Comparison of ENCODE assay signal across 24 mouse cellular contexts in genomic region chr12:16635816-16636215, GRCm38 (mm10). TPM values are rescaled to one million over a fixed set of nuclear protein-coding genes. Genes with fewer than 3 reads are reported as not detected.
"Had no signal": no experiment of that assay in that cellular context is flagged by ENCODE, and none has a peak within 500 bp of the region (broad histone marks: within the 10 kb centered on the region; RNA-seq: fewer than 3 reads in every experiment).

No protein-coding gene starts in this region.

- H3K9me3 ChIP-seq: limb, embryonic 10.5 days; limb, embryonic 13.5 days; liver, embryonic 12.5 days; liver, embryonic 15.5 days; lung, embryonic 15.5 days; midbrain, embryonic 12.5 days; midbrain, embryonic 15.5 days; neural tube, embryonic 12.5 days; neural tube, embryonic 15.5 days had no signal

- ATAC-seq: liver, embryonic 12.5 days; midbrain, embryonic 15.5 days had no signal

- H3K27me3 ChIP-seq: limb, embryonic 13.5 days; liver, embryonic 12.5 days; liver, embryonic 15.5 days; lung, embryonic 15.5 days; midbrain, embryonic 12.5 days; midbrain, embryonic 15.5 days; neural tube, embryonic 12.5 days; neural tube, embryonic 15.5 days had no signal

- H3K4me3 ChIP-seq: layer of hippocampus, adult 2 months; limb, embryonic 10.5 days; limb, embryonic 13.5 days; liver, embryonic 12.5 days; liver, embryonic 15.5 days; lung, embryonic 15.5 days; midbrain, embryonic 12.5 days; midbrain, embryonic 15.5 days; neural tube, embryonic 12.5 days; neural tube, embryonic 15.5 days had no signal

- H3K36me3 ChIP-seq: limb, embryonic 10.5 days; limb, embryonic 13.5 days; liver, embryonic 12.5 days; liver, embryonic 15.5 days; lung, embryonic 15.5 days; midbrain, embryonic 12.5 days; midbrain, embryonic 15.5 days; neural tube, embryonic 12.5 days; neural tube, embryonic 15.5 days had no signal

- DNase-seq: kidney, postnatal 25 days; layer of hippocampus, adult 9-11 months; liver; right cerebral cortex, adult 18-20 months; right cerebral cortex, postnatal 14 days; right cerebral cortex, postnatal 4 days; thymus, adult 2 months; thymus, postnatal 14 days; thymus, postnatal 4 days had no signal

- H3K4me1 ChIP-seq: limb, embryonic 13.5 days; liver, embryonic 12.5 days; liver, embryonic 15.5 days; lung, embryonic 15.5 days; midbrain, embryonic 12.5 days; midbrain, embryonic 15.5 days; neural tube, embryonic 12.5 days; neural tube, embryonic 15.5 days had no signal

- H3K9ac ChIP-seq: limb, embryonic 13.5 days; liver, embryonic 12.5 days; liver, embryonic 15.5 days; lung, embryonic 15.5 days; midbrain, embryonic 12.5 days; midbrain, embryonic 15.5 days; neural tube, embryonic 12.5 days; neural tube, embryonic 15.5 days had no signal

- H3K27ac ChIP-seq: kidney, postnatal 0 days; layer of hippocampus, adult 2 months; limb, embryonic 10.5 days; limb, embryonic 13.5 days; liver, embryonic 12.5 days; liver, embryonic 15.5 days; lung, embryonic 15.5 days; macrophage; midbrain, embryonic 12.5 days; midbrain, embryonic 15.5 days; neural tube, embryonic 12.5 days; neural tube, embryonic 15.5 days; stomach, postnatal 0 days had no signal

- H3K4me2 ChIP-seq: limb, embryonic 13.5 days; liver, embryonic 12.5 days; liver, embryonic 15.5 days; lung, embryonic 15.5 days; midbrain, embryonic 12.5 days; midbrain, embryonic 15.5 days; neural tube, embryonic 12.5 days; neural tube, embryonic 15.5 days had no signal

RNA-seq across cellular contexts. Expression of gene Ntsr2, which starts 17.4 kb away (rescaled TPM):
- total RNA-seq: megakaryocyte, adult 5-6 weeks had no signal
- polyA plus RNA-seq: limb, embryonic 10.5 days; limb, embryonic 13.5 days; liver, embryonic 12.5 days; liver, embryonic 15.5 days; lung, embryonic 15.5 days; macrophage; midbrain, embryonic 12.5 days; stomach, embryonic 14.5 days; stomach, postnatal 0 days had no signal
